Mouse (Mus musculus): ENCODE measurements at regions not wholly inside any gene's neighbourhood (a gene's known extent, or its start where the extent isn't known, plus 50 kb on each side); places are given as distances from the start of the nearest gene placed in this dataset.

DNA sequence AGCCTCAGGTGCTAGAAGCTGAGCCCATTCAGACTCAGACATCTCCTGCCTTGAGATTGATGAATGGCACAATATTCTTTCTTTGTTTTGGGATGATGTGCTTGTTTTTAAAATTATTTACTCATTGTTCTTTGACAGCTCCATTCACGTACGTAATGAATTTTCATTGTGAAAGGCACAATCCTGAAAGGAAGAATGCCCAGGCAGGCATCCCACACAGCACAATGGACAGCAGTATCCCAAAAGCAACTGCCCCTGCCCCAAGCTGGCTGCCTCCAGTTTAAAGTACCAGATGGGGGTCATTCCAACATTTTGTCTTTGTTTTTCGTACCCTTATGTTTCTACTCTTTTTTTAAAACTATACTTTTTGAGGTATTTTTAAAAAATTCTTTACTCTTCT lies 210.9 kb upstream of the St8sia2 start:
- WGBS = 85% methylated on average over 3 of the region's 3 CpGs
- no peak overlapping the region for H3K27ac ChIP-seq
- no peaks in the 10 kb centered on the region for H3K36me3 ChIP-seq
- no peak overlapping the region for H3K4me3 ChIP-seq
- no peaks in the 10 kb centered on the region for H3K4me1 ChIP-seq
- no peak for ATAC-seq (ENCODE audit: insufficient number of reproducible peaks, low FRiP score, low TSS enrichment, low read depth)
- no peaks in the 10 kb centered on the region for H3K9me3 ChIP-seq
- no peak overlapping the region for H3K9ac ChIP-seq
- H3K4me2 ChIP-seq = no peak overlapping the region
- H3K27me3 ChIP-seq = no peaks in the 10 kb centered on the region

DNA sequence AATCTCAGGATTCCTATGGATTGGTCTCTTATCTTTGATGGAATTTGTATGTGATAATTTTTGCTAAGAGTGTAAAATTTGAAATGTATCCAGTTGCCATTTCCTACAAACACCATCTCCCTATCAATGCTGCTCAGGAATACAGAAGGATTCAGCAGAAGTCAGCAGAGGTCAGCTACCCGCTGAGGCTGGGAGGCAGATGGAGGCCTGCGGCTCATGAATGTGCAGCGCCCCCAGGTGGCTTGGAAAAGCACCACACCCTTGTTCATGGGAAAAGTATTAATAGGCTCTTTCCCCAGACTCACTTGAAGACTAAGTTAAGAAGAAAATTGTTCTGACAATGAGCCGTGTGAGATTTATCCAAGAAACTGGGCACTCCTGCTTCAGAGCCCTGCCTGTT lies 187.2 kb upstream of the St8sia2 start:
- Histone ChIP-seq H3K9ac (no peak overlapping the region), H3K4me2 (no peak overlapping the region), H3K36me3 (no peaks in the 10 kb centered on the region), H3K4me3 (no peak overlapping the region), H3K27ac (no peak overlapping the region), H3K4me1 (no peaks in the 10 kb centered on the region), H3K9me3 (no peaks in the 10 kb centered on the region), H3K27me3 (no peaks in the 10 kb centered on the region)
- no peak for ATAC-seq (ENCODE audit: insufficient number of reproducible peaks, low FRiP score, low TSS enrichment, low read depth)
- 35% methylated on average over 4 of the region's 4 CpGs for WGBS

DNA sequence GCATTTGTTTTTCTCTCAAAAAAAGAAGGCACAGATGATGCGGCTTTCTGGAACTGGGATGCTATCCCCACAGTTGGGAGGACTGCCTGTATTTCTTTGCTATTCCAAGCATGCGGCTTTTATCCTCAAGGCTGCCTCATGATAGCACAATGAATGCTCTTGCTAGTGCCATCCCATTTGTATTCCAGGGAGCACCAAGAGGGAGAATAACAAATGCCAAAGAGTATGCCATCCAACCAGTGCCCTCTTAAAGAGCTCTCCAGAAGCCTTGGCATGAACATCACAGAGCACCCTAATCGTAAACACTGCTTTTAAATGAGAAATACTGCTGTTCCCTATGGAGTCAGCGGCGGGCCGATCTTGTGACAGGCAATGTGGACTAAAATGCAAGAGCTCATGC lies 185.3 kb upstream of the St8sia2 start:
- Histone ChIP-seq H3K4me2 (no peak overlapping the region), H3K36me3 (no peaks in the 10 kb centered on the region), H3K27me3 (no peaks in the 10 kb centered on the region), H3K4me3 (no peak overlapping the region), H3K9ac (no peak overlapping the region), H3K4me1 (no peaks in the 10 kb centered on the region), H3K9me3 (no peaks in the 10 kb centered on the region), H3K27ac (no peak overlapping the region)
- ATAC-seq (ENCODE audit: insufficient number of reproducible peaks, low FRiP score, low TSS enrichment, low read depth) = no peak
- 82% methylated on average over 6 of the region's 6 CpGs for WGBS

DNA sequence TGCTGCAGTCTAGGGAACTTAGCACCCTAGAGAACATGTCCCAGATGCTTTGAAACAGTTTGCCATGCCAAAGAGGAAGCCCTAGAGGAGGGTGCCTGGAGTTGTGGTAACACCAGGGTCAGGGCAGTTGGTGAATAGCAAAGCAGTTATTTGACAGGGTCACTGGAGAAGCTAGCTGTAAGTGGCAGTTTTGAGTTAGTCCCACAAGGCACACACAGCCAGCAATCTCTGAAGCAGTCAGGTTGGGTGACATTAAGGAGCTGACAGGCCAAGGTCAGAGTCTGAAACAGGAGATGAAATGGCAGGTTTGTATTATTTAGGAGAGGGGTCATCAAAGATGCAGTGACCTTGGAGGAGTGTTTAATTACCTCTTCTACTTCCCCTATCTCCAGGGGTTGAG lies 171.2 kb upstream of the St8sia2 start:
- no peak overlapping the region for H3K4me2 ChIP-seq
- H3K9me3 ChIP-seq = no peaks in the 10 kb centered on the region
- no peaks in the 10 kb centered on the region for H3K36me3 ChIP-seq
- no peaks in the 10 kb centered on the region for H3K4me1 ChIP-seq
- no peak overlapping the region for H3K27ac ChIP-seq
- H3K4me3 ChIP-seq = no peak overlapping the region
- H3K9ac ChIP-seq = no peak overlapping the region
- H3K27me3 ChIP-seq = 0 out of 2 replicates have a peak, but pooled peaks cover 3% of the 10 kb centered on the region
- no peak for ATAC-seq (ENCODE audit: insufficient number of reproducible peaks, low FRiP score, low TSS enrichment, low read depth)

DNA sequence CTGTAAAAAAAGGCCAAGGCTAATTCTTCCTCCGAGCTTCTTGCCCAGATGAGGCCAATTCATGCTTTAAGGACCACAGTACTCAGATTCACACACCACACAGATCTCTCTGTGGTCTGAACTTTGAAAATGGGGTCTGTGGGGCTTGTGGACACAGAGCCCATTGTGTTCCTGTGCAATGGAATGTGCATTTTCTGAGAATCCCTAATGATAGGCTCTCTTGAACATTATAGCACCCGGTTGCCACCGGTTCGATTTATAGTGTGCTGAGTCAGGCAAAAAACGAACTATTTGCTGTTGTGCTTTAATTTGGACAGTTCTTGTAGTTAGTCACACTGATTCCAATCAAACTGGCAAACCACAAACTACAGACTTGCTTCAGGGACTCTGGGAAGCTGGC lies 160.7 kb upstream of the St8sia2 start:
- WGBS = 40% methylated on average over 5 of the region's 5 CpGs
- Histone ChIP-seq H3K36me3 (no peaks in the 10 kb centered on the region), H3K27ac (no peak overlapping the region), H3K4me3 (no peak overlapping the region), H3K4me2 (no peak overlapping the region), H3K9me3 (no peaks in the 10 kb centered on the region), H3K4me1 (peaks cover 10% of the 10 kb centered on the region), H3K9ac (no peak overlapping the region), H3K27me3 (no peaks in the 10 kb centered on the region)
- no peak for ATAC-seq (ENCODE audit: insufficient number of reproducible peaks, low FRiP score, low TSS enrichment, low read depth)

DNA sequence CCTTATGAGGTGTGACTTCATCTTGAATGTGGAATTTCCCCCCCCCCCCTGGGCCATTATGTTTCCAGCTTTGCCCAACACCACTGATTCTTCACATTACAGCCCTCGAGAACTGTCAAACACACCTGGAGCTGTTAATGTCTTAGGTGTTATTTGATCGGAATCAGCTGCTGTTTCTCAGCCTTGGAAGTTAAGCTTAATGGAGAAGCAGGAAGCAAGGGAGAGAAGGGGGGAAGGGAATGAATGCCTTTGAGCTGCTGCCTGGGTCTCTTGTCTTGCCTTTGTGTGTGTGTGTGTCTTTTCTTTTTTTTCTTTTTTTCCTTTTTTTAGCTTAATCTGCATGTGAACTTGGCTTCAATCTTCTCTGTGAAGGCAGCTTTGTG lies 159.7 kb upstream of the St8sia2 start:
- Histone ChIP-seq H3K4me2 (no peak overlapping the region), H3K4me3 (no peak overlapping the region), H3K4me1 (peaks cover 10% of the 10 kb centered on the region), H3K27me3 (no peaks in the 10 kb centered on the region), H3K36me3 (no peaks in the 10 kb centered on the region), H3K9ac (no peak overlapping the region), H3K9me3 (no peaks in the 10 kb centered on the region), H3K27ac (peak overlapping the region; percentile 38; the same call in 1 of the 2 replicates)
- no peak for ATAC-seq (ENCODE audit: insufficient number of reproducible peaks, low FRiP score, low TSS enrichment, low read depth)
- 12% methylated on average over 2 of the region's 2 CpGs for WGBS

DNA sequence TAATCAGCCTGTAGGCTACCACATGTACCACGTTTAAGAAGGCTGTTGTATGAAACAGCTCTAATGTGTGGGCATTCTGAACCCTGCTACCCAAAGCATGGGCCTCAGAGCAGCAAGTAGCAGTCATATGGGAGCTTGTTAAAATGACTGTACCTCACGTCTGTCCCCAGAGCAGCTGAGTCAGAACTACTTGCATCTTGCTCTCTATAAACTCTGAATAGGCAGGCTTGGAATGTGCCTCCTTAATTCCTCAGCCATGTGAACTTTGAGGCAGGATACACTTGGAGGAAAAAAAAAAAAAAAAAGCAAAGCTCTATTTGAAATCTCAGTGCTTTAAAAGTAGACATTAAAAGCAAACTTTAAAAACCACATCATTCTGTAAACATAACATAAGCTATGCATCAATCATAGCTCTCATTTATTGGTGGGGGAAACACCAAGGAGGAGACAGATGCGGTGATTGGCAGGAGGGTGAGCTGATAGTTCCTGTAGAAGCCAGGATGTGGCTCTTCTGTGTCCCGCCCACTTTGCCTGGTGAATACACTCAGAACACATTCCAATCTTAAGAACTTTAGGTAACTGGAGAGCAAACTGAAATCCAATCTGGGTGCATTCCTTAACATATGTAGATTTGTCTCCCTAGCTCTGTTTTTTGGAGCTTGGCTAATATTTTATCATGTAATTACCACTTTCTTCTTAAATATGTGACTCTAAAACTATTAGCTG lies 159.2 kb upstream of the St8sia2 start:
- no peak overlapping the region for H3K4me2 ChIP-seq
- no peaks in the 10 kb centered on the region for H3K27me3 ChIP-seq
- H3K9me3 ChIP-seq = no peaks in the 10 kb centered on the region
- no peak overlapping the region for H3K27ac ChIP-seq
- 33% methylated on average over 4 of the region's 4 CpGs for WGBS
- H3K4me3 ChIP-seq = no peak overlapping the region
- no peaks in the 10 kb centered on the region for H3K36me3 ChIP-seq
- no peak for ATAC-seq (ENCODE audit: insufficient number of reproducible peaks, low FRiP score, low TSS enrichment, low read depth)
- H3K9ac ChIP-seq = no peak overlapping the region
- peaks cover 10% of the 10 kb centered on the region for H3K4me1 ChIP-seq

DNA sequence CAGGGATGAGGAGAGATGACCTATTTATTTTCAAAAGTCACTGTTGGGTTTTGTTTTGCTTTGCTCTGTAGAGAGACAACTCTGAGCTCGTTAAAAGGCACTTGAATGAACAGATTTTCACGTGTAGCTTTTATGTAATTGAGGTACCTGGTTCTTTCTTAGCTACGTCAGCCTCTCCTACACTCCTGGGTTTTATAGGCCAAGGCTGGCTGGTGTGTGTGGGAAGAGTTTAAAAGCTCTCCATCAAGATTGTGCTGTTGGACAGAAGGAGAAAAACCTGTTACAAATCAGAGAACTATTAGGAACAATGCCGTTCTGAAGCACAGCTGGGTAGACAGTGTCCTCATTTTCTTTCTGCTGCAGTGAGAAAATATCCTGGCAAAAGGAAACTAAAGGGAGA lies 138.1 kb upstream of the St8sia2 start:
- 34% methylated on average over 4 of the region's 4 CpGs for WGBS
- peaks cover 3% of the 10 kb centered on the region; the same call in 1 of the 2 replicates for H3K9me3 ChIP-seq

DNA sequence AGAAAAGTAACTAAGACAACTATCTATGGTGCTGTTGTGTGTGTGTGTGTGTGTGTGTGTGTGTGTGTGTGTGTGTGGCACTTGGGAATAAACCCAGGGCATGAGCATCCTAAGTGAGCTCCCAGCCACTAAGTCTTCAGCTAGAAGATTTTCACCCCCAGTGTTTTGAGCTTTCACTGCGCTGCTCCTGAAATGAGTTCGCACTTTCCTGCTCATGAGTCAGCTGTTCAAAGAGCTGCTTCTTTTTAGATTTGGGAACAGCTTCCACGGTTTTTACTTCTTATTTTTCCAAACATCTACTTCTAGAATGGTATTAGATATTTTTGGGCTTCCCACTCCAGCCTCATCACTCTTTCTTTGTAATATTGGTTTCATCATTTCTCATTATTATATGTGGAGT lies 129.7 kb upstream of the St8sia2 start:
- H3K4me2 ChIP-seq = no peak overlapping the region
- WGBS = 81% methylated on average over 3 of the region's 3 CpGs
- H3K9ac ChIP-seq = no peak overlapping the region
- no peak for ATAC-seq (ENCODE audit: insufficient number of reproducible peaks, low FRiP score, low TSS enrichment, low read depth)
- H3K27me3 ChIP-seq = no peaks in the 10 kb centered on the region
- no peaks in the 10 kb centered on the region for H3K9me3 ChIP-seq
- no peak overlapping the region for H3K4me3 ChIP-seq
- no peaks in the 10 kb centered on the region for H3K4me1 ChIP-seq
- H3K27ac ChIP-seq = no peak overlapping the region
- H3K36me3 ChIP-seq = no peaks in the 10 kb centered on the region

More for the DNA sequence above, 138.1 kb upstream of the St8sia2 start:
- Histone ChIP-seq H3K4me2 (no peak overlapping the region), H3K27ac (no peak overlapping the region), H3K4me3 (no peak overlapping the region), H3K4me1 (no peaks in the 10 kb centered on the region), H3K36me3 (no peaks in the 10 kb centered on the region), H3K27me3 (no peaks in the 10 kb centered on the region), H3K9ac (no peak overlapping the region)
- no peak for ATAC-seq (ENCODE audit: insufficient number of reproducible peaks, low FRiP score, low TSS enrichment, low read depth)

DNA sequence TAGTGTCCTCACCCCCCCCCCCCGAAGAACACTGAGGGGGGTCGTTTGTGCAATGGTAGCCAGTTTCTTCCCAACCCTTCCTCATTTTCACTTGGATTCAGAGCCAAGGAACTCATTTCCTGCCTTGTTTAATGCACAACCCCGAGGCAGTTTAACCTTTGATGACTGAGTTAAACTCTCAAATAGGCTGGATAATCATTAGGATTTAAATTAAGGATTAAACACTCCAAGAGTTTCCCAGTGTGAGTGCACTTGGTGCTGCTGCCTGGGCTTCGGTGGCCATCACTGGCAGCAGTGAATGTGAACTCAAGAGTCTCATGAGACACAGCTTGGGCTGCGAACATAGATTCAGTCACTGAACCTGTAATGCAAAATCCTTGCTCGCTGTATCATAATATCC lies 124.7 kb upstream of the St8sia2 start:
- Histone ChIP-seq H3K36me3 (no peaks in the 10 kb centered on the region), H3K4me2 (no peak overlapping the region), H3K4me1 (no peaks in the 10 kb centered on the region), H3K9me3 (no peaks in the 10 kb centered on the region), H3K4me3 (no peak overlapping the region), H3K9ac (no peak overlapping the region), H3K27me3 (no peaks in the 10 kb centered on the region), H3K27ac (no peak overlapping the region)
- 40% methylated on average over 6 of the region's 6 CpGs for WGBS
- no peak for ATAC-seq (ENCODE audit: insufficient number of reproducible peaks, low FRiP score, low TSS enrichment, low read depth)

DNA sequence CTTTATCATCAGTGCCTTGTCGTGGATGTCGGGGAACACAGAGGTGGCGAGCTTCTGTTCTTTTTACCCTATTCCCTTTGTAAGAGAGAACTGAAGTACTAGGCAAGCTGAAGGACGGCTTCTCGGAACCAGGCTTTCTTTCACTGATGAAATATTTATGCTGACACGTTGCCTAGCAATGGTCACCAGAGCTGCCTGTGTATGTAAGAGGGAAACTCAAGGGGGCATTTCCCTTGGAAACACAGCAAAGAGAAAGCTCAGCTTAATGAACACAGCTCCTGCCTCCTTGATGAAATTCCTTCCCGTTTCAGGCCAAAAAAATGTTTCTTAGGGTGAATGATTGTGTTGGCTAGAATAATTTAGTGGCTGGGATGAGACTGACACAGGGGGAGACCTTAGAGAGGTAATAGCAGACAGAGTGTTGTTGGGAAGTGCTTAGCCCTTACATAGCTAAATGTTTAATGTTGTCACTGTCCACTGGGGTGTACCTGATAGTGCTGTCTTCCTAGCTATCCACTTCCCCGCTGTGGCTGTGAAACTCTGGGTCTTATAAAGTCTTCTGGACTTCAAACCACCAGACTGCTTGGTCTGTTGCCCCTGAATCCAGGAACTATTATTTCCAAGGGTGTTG lies 116.8 kb upstream of the St8sia2 start:
- H3K4me2 ChIP-seq = no peak overlapping the region

DNA sequence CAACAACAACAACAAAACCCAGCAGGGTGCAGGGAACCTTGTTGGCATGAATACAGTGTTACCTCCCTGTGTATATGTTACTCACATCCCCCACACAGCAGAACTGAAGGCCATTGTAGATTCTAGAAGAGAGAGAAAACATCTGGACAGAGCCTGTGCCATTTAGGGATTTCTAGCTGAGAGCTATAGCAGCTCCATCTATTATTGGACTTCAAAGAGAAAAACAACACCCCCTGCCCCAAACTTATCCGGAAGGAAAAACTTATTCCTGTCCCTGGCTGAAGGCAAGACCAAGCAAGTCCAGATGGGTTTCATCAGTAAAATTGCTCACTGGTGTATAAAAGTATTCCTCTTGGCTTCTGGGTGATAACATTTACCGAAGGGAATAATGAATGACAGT lies 98.6 kb upstream of the St8sia2 start:
- Histone ChIP-seq H3K27me3 (no peaks in the 10 kb centered on the region), H3K27ac (no peak overlapping the region), H3K4me3 (no peak overlapping the region), H3K4me2 (no peak overlapping the region), H3K9me3 (no peaks in the 10 kb centered on the region), H3K36me3 (no peaks in the 10 kb centered on the region), H3K9ac (no peak overlapping the region), H3K4me1 (peaks cover 7% of the 10 kb centered on the region; the same call in 1 of the 2 replicates)
- no peak for ATAC-seq (ENCODE audit: insufficient number of reproducible peaks, low FRiP score, low TSS enrichment, low read depth)
- 16% methylated on average over 2 of the region's 2 CpGs for WGBS

More for the DNA sequence above, 116.8 kb upstream of the St8sia2 start:
- Histone ChIP-seq H3K4me1 (no peaks in the 10 kb centered on the region), H3K36me3 (no peaks in the 10 kb centered on the region), H3K27ac (no peak overlapping the region), H3K4me3 (no peak overlapping the region), H3K9ac (no peak overlapping the region), H3K9me3 (no peaks in the 10 kb centered on the region), H3K27me3 (no peaks in the 10 kb centered on the region)
- ATAC-seq (ENCODE audit: insufficient number of reproducible peaks, low FRiP score, low TSS enrichment, low read depth) = no peak
- WGBS = 70% methylated on average over 8 of the region's 8 CpGs

All from limb, embryonic 15.5 days (tissue).